Mouse (Mus musculus) embryo, embryonic 10 days (tissue): Measurements from ENCODE around the gene Sp9.
A peak's percentile ranks its signal among the peaks of the same experiment; 100 is the strongest.

ENCODE experiments used
- DNase-seq: peaks from one replicate; pipeline ENCODE4 v3.0.0-alpha.2; 2015; ENCODE audit warnings: low spot score

The Sp9 gene

DNA sequence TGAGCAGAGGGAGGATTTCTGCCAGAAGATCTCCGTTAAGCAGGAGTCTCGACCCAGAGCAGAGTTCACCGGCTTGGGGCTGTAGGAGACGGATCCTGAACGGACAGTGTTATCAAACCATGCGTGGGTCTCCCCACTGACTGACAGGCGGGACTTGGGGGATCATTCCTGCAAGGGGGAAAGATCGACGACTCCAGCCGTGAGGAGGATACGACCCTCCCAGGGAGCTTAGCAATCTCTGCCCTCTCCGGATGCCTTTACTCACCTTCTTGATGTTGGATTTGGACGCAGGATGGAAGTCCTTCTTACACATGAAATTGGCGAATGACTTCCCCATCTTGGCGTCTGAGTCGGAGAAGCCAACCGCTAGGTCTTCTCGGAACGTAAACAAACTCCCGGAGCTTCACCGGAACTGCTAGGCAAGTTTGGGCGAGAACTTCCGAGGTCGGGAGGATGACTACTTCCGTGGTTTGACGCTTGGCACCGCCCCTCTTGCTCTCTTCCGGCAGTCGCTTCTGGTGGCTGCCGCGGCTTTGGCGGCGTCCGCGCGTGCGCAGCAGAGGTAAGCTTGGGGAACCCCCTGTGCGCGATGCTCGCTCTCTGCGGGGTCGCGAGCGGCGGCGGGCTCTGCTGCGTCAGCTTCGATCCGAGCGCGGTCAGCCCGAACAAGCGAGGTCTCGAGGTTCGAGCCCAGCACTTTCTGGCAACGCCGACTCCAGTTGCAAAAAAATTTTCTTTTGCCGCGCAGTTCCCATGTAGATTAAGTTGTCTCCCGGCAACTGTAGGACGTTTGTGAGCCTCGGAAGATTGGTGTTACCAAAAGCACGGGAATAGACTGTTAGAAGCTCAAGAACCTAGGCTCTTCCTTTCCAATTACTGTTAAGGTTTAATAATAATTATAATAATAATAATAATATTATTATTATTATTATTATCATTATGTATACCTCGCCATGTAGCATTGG is 40.7 kb downstream of the Sp9 start, which contains the start of the genes Scrn3 and Cir1:
Gene Scrn3 (plus strand): TSS at position 450 of the 965 bp plus-strand sequence.
Gene Cir1 (minus strand): TSS at position 550 of the 965 bp plus-strand sequence.
- DNase-seq = peak; percentile 99

DNA sequence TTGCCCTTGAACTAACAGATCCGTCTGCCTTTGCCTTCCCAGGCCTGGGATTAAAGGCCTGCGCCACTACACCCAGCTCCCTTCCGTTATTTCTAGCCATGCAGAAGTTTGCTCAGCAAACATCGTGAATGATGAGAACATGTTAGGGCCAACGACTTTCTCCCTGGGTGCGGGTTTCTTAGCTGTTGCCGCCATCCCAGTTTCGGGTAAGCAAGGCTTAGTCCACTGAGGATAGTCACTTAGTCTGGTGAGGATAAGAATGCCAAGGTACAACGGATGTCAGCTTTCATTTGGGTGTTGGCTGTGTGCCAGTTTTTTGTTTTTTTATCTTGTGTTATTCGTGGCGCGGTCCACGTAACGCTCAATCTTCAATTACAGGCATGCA is 41.4 kb downstream of the Sp9 start:
- DNase-seq = peak; percentile 21

DNA sequence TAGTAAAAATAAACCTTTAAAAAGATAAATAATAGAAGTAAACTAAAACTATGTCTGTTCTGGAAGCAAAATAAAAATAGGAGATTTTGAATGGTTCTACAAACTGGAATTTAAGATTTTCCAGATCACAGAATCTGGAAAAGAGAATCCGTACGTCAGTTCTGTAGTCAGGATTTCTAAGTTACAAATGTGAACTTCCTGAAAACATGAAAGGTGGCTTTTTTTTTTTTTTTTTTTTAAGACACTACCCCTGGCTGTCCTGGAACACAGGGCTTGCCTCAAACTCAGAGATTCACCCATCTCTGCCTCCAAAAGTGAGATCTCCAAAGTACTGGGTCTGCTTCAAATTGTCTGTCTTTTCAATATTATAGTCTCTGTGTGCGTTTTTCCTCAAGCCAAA is 42.6 kb downstream of the Sp9 start:
- no peak for DNase-seq

DNA sequence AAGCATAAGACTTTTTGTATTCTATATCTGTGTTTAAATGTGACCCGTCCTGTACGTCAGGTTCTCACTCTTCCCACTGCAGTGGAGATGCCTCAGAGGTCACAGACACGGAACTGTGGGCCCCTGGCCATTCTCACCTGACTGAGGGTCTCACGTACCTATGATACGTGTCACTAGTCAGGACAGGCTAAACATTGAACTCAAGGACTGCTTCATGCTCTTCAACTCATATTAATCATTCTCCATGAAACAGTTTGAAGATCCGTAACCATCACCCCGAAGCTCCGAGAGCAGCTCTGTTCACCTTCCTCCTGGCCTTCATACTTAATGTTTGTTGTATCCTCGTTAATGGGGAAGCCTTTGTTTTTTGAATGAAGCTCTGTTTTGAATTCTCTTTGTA is 45.7 kb downstream of the Sp9 start:
- DNase-seq = no peak

DNA sequence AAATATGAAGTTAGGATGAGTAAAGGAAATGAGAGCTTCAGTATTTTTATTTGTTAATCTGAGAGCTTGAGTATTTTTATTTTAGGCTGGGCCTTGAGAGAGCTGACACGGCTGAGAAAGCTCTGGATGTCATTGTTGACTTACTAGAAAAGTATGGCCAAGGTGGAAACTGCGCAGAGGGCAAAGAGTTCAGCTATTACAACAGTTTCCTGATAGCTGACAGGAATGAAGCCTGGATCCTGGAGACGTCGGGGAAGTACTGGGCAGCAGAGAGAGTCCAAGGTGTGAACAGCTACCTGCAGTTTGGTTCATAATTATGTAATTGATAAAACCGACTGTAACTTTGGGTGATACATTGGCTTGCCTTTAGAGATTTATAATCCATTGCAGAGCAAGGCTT is 47.5 kb downstream of the Sp9 start:
- no peak for DNase-seq

DNA sequence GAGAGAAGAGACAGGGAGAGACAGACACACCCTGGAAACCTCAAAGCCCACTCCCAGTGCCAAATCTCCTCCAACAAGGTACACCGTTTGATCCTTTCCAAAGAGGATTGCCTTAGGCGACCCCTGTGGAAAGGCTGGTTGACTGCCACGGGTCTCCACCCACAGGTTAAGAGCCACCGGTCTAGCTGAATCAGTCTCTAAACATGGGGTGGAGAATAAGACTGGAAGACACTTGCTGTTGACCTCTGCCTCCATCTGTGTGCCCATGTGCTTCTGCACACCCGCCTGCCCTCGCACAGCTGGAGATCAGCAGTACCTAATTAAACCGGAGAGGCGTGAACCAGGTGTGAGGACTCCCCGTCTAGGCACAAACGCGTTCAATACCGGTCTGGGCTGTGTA is 51.3 kb downstream of the Sp9 start:
- DNase-seq = no peak

DNA sequence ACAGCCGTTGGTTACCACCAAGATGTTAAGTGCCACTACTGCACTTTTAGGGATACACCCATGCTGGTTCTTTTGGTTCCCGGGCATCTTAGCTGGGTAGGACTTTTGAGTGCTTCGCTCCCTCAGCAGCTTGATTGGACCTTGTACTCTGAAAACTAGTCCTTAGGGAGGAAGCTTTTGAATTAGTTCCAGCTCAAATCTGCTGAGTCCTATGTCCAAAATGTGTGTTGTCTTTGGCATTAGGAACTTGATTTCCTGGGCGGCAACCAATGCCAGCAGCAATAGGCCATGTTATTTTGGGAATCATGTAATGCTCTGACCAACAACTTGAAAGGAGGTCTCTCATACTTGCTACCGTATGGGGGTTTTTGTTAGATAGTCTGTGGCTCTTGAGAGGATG is 54.1 kb downstream of the Sp9 start:
- no peak for DNase-seq
